Mouse (Mus musculus) frontal cortex, postnatal 14 days (tissue): ENCODE data around the gene Necab3.

Experiments used
- DNase-seq, 2 experiments: peaks; one replicate each; pipeline ENCODE4 v3.0.0; 2022; ENCODE audit warnings: low spot score in 2 of 2

Gene Necab3

GRCm38 (mm10) chr2:154572996-154573395 lies 14.3 kb upstream of the Necab3 start:
- no peak for DNase-seq

DNA sequence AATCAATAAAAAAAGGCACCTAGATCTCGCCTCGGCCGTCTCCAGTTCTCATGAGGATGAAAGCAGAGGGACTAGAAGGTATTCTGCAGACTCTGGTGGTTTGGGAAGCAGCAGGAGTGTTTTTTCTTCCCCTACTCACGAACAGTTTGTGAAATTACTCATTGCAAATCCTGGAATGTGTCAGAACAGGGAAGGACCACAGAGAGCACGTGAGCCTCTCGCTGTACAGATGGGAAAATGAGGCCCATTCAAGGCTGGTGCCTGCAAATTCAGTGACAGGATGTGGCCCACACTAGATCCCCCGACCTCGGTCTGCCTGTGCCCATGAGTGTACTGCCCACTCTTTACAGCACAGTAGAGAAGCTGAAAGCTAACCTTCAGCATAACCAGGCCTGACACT lies 13.3 kb upstream of the Necab3 start:
- DNase-seq = no peak

DNA sequence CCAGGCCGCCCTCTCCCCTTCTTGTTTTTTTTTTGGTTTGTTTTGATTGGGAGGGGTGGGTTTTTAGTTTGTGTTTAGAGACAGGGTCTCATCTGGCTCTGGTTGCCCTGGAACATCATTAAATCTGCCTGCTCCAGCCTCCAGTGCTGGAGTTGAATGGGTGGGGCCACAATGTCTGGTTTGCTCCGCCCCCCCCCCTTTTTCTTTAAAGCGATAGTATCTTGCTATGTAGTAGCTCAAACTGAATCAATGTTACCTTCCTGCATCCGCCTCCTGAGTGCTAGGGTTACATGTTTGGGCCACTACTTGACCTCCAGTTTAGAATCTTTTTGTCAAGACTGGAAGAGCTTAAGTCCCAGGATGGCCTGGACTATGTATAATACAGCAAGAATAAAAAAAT lies 12.6 kb upstream of the Necab3 start:
- no peak for DNase-seq

- no peak for DNase-seq
Measured at GRCm38 (mm10) chr2:154570666-154571065, 12.0 kb upstream of the Necab3 start.

GRCm38 (mm10) chr2:154569836-154570286 lies 11.2 kb upstream of the Necab3 start, which contains the start of gene E2f1:
Gene E2f1, minus strand, starts transcription at chr2:154569892.
- DNase-seq = peak; percentile 80 to 89

GRCm38 (mm10) chr2:154569071-154569748 lies 10.5 kb upstream of the Necab3 start:
- peak in 1 of 2 experiments; percentile 55 for DNase-seq

DNA sequence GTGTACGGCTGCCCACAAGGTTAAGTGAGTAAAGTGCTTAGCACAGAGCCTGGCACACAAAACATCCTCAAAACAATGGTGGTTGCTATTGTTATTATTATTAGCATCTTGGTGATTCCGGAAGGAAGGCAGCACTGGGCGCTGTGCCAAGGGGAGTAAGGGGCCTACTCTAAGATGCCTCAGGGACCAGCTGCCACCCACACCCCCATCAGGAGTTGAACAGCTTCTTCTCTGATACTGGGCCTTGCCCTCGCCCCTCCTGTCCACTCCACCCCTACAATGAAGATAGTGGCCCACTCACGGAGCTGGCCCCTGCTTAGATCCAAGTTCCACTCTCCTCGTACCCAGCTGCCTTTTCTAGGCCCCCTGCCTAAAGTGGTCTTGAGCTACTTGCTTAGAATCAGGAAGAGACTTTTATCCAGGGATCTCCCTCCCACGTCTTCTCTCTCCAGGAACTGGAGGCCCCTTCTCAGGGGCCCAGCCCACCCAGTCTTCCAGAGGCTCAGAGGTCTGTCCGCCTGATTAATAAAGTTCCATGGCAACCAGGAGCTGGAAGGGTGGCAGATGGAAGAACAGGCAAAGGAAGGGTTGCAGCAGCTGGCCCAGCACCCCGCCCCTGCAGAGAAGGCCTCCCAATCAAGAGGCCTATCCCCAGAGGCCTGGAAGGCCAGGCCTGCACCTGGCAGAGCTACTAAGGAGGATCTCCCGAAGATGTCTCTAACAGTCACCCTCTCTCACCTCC lies 9.8 kb upstream of the Necab3 start:
- no peak for DNase-seq

DNA sequence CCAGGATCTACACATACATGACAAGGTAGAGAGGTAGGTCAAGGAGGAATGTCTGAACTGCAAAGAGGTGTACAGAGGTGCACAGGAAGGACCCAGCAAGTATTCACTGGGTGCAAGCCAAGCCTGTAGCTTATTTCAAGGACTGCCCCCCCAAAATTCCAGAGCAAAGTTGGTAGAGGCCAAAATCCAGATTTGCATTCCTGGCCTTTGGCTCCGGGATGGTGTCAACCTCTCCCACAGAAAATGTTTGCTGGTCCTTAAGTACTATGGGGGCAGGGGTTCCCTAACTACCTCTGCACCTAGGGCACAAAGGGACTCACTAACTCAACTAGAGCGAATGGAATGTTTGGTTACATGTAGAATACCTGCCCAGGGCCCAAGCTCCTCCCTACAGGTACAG lies 9.1 kb upstream of the Necab3 start:
- DNase-seq = no peak

- no peak for DNase-seq
Measured at GRCm38 (mm10) chr2:154566641-154567040, 8.0 kb upstream of the Necab3 start.

- no peak for DNase-seq
Measured at GRCm38 (mm10) chr2:154565562-154565961, 6.9 kb upstream of the Necab3 start.

GRCm38 (mm10) chr2:154563612-154564170 lies 5.0 kb upstream of the Necab3 start:
- no peak for DNase-seq

GRCm38 (mm10) chr2:154557184-154557832 lies 1.4 kb downstream of the Necab3 start:
- no peak for DNase-seq

- DNase-seq = peak in 1 of 2 experiments; percentile 59
Measured at GRCm38 (mm10) chr2:154555235-154555634, 3.5 kb downstream of the Necab3 start.

DNA sequence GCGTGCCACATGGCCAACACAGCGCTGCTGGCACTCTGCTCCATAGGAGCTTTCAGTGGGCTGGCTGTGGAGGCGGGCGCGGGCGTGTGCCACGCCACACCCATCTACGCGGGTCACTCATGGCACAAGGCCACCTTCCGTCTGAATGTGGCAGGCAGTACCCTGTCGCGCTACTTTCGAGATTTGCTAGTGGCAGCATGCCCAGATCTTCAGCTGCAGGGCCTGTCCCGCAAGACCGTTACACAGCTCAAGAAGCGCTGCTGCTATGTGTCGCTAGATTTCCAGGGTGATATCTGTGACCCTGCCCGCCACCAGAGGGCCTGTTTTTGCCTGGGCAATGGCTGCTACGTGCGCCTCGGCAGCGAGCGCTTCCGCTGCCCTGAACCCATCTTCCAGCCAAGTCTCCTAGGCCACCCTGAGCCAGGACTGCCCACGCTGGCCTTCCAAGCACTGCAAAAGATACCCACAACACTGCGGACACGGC lies 6.2 kb downstream of the Necab3 start:
- peak; percentile 59 to 70 for DNase-seq

GRCm38 (mm10) chr2:154551927-154552326 lies 6.8 kb downstream of the Necab3 start:
- no peak for DNase-seq

GRCm38 (mm10) chr2:154551476-154551875 lies 7.2 kb downstream of the Necab3 start, which contains the start of gene Actl10:
Gene Actl10, plus strand, starts transcription at chr2:154551776.
- no peak for DNase-seq

DNA sequence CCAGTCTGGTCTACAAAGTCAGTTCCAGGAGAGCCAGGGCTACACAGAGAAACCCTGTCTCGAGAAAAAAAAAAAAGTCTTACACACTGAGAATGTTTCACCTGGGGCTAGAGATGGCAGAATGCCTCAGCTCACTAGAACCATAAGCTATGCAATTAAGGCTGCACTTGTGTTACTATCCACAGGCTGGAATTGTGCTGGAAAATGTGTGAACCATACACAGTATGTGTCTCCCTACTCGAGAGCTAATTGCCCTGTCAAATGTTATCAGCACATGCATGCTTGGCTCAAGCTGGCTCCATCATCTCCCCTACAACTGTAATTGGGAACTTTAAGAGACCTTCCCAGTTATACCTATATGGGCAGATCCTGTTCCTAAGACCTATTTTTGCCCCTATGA lies 7.8 kb downstream of the Necab3 start:
- no peak for DNase-seq

GRCm38 (mm10) chr2:154549886-154550189 lies 8.9 kb downstream of the Necab3 start:
- DNase-seq = no peak

DNA sequence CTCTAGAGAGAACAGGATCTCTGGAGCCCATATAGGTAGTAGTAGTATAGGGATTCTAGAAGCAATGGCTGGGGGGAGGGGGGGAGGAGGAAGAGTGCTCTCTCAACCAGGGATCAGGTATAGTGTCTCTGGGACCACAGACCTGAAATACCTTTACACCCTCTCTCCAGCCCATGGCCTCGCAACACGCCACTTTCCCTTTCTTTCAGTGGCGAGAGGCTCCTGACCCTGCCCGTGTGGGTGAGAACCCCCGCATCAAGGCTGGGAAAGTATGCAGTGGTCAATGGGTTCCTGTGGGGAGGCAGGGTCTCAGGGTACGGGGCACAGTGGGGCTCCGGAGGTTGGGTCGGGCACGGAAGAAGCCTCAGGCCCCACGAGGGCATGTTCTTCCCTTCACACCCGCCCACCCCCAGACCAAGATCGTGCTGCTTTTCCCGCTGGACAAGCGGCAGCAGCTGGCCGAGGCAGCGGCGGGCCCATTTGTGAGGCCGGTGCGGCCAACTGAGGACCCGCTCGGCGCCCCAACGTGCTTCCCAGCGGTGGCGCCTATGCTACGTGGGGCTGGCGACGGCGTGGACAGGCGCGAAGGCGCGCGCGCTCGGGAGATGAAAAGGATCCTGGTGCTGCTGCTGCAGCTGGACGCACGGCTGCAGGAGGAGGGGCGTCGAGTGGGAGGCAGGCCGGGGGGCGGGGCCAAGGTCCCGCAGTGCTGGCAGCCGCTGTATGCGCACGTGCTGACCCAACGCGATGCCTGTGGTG lies 9.4 kb downstream of the Necab3 start:
- peak; percentile 51 to 61 for DNase-seq

- no peak for DNase-seq
Measured at GRCm38 (mm10) chr2:154548688-154549087, 10.0 kb downstream of the Necab3 start.

- DNase-seq = no peak
Measured at GRCm38 (mm10) chr2:154546711-154547110, 12.0 kb downstream of the Necab3 start, which contains the start of gene 1700003F12Rik. Gene 1700003F12Rik, plus strand, starts transcription at chr2:154547085.
